Mouse (Mus musculus): Measurements from ENCODE around the gene Slpi. TPM values are rescaled to one million over a fixed set of nuclear protein-coding genes. Genes with fewer than 3 reads are reported as not detected.

Gene Slpi
- polyA plus RNA-seq, 1 experiment from 2014 or later = 9.4 TPM

GRCm38 (mm10) chr2:164424406-164424805 lies 35.5 kb upstream of the Slpi start:
- no peak for ATAC-seq (replicated peaks; ENCODE audit: low FRiP score)
- WGBS = 90% methylated on average over 8 of the region's 8 CpGs
- H3K27ac ChIP-seq (ENCODE audit: low read depth, low read length) = no peak overlapping the region
- H3K9me3 ChIP-seq (ENCODE audit: control insufficient read depth, low read length) = no peaks in the 10 kb centered on the region
- peaks cover 3% of the 10 kb centered on the region; the same call in 1 of the 2 replicates for H3K4me1 ChIP-seq (replicated peaks; ENCODE audit: control insufficient read depth, insufficient read depth, low read length)
- H3K27me3 ChIP-seq (replicated peaks; ENCODE audit: control insufficient read depth, insufficient read depth, low read length) = peaks cover 16% of the 10 kb centered on the region
- H3K4me3 ChIP-seq (ENCODE audit: low read depth, low read length) = no peak overlapping the region
- peaks cover 13% of the 10 kb centered on the region; the same call in 1 of the 2 replicates for H3K36me3 ChIP-seq (ENCODE audit: control insufficient read depth, insufficient read depth, low read length)
- no peak overlapping the region for H3K9ac ChIP-seq (ENCODE audit: low read depth, low read length)
- H3K4me2 ChIP-seq = no peak overlapping the region
- no peak for DNase-seq (ENCODE audit: low spot score)

- ATAC-seq (replicated peaks; ENCODE audit: low FRiP score) (no peak), DNase-seq (ENCODE audit: low spot score) (no peak)
- Histone ChIP-seq H3K27me3 (replicated peaks; ENCODE audit: control insufficient read depth, insufficient read depth, low read length) (peaks cover 7% of the 10 kb centered on the region), H3K36me3 (ENCODE audit: control insufficient read depth, insufficient read depth, low read length) (peaks cover 13% of the 10 kb centered on the region; the same call in 1 of the 2 replicates), H3K27ac (ENCODE audit: low read depth, low read length) (no peak overlapping the region), H3K4me1 (replicated peaks; ENCODE audit: control insufficient read depth, insufficient read depth, low read length) (peaks cover 3% of the 10 kb centered on the region; the same call in 1 of the 2 replicates), H3K9ac (ENCODE audit: low read depth, low read length) (no peak overlapping the region), H3K9me3 (ENCODE audit: control insufficient read depth, low read length) (no peaks in the 10 kb centered on the region), H3K4me3 (ENCODE audit: low read depth, low read length) (no peak overlapping the region), H3K4me2 (no peak overlapping the region)
- WGBS = 86% methylated on average over 11 of the region's 11 CpGs
Observed at GRCm38 (mm10) chr2:164423464-164423863, 34.6 kb upstream of the Slpi start.

GRCm38 (mm10) chr2:164422675-164423393 lies 33.9 kb upstream of the Slpi start:
- Histone ChIP-seq H3K27me3 (replicated peaks; ENCODE audit: control insufficient read depth, insufficient read depth, low read length) (peaks cover 3% of the 10 kb centered on the region), H3K27ac (ENCODE audit: low read depth, low read length) (no peak overlapping the region), H3K9me3 (ENCODE audit: control insufficient read depth, low read length) (no peaks in the 10 kb centered on the region), H3K9ac (ENCODE audit: low read depth, low read length) (no peak overlapping the region), H3K4me2 (no peak overlapping the region), H3K4me3 (ENCODE audit: low read depth, low read length) (no peak overlapping the region), H3K4me1 (replicated peaks; ENCODE audit: control insufficient read depth, insufficient read depth, low read length) (peaks cover 3% of the 10 kb centered on the region; the same call in 1 of the 2 replicates), H3K36me3 (ENCODE audit: control insufficient read depth, insufficient read depth, low read length) (peaks cover 10% of the 10 kb centered on the region; the same call in 1 of the 2 replicates)
- WGBS = 84% methylated on average over 15 of the region's 15 CpGs
- DNase-seq (ENCODE audit: low spot score) (no peak), ATAC-seq (replicated peaks; ENCODE audit: low FRiP score) (no peak)

DNA sequence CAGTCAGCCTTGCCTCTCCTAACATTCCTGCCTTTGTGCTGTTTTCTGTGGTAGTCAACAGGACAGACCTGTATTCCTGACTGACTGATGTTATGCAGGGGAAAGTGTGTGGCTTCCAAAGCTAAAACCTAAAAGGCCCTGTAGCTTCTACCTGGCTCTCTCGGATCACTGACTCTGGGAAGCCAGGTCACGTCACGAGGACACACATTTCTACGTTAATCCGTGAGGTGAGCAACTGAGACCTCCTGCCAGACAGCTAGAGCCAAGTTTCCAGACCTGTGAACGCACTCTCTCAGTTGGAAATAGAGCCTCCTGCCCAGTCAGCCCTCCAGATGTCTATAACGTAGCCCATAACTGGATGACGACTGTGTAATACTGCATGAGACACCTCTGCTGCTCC lies 33.1 kb upstream of the Slpi start:
- no peak overlapping the region for H3K27ac ChIP-seq (ENCODE audit: low read depth, low read length)
- H3K4me2 ChIP-seq = no peak overlapping the region
- ATAC-seq (replicated peaks; ENCODE audit: low FRiP score) (no peak), DNase-seq (ENCODE audit: low spot score) (no peak)
- H3K9ac ChIP-seq (ENCODE audit: low read depth, low read length) = no peak overlapping the region
- no peaks in the 10 kb centered on the region for H3K9me3 ChIP-seq (ENCODE audit: control insufficient read depth, low read length)
- no peak overlapping the region for H3K4me3 ChIP-seq (ENCODE audit: low read depth, low read length)
- peaks cover 9% of the 10 kb centered on the region; the same call in 1 of the 2 replicates for H3K36me3 ChIP-seq (ENCODE audit: control insufficient read depth, insufficient read depth, low read length)
- H3K4me1 ChIP-seq (replicated peaks; ENCODE audit: control insufficient read depth, insufficient read depth, low read length) = peaks cover 3% of the 10 kb centered on the region; the same call in 1 of the 2 replicates
- 80% methylated on average over 8 of the region's 8 CpGs for whole genome bisulfite sequencing
- no peaks in the 10 kb centered on the region; the same call in 1 of the 2 replicates for H3K27me3 ChIP-seq (replicated peaks; ENCODE audit: control insufficient read depth, insufficient read depth, low read length)

- H3K4me1 ChIP-seq (replicated peaks; ENCODE audit: control insufficient read depth, insufficient read depth, low read length) = peaks cover under 1% of the 10 kb centered on the region; the same call in 1 of the 2 replicates
- H3K4me2 ChIP-seq = no peak overlapping the region
- H3K36me3 ChIP-seq (ENCODE audit: control insufficient read depth, insufficient read depth, low read length) = peaks cover 9% of the 10 kb centered on the region; the same call in 1 of the 2 replicates
- H3K27me3 ChIP-seq (replicated peaks; ENCODE audit: control insufficient read depth, insufficient read depth, low read length) = no peaks in the 10 kb centered on the region; the same call in 1 of the 2 replicates
- no peak overlapping the region for H3K4me3 ChIP-seq (ENCODE audit: low read depth, low read length)
- no peak overlapping the region for H3K27ac ChIP-seq (ENCODE audit: low read depth, low read length)
- ATAC-seq (replicated peaks; ENCODE audit: low FRiP score) (no peak), DNase-seq (ENCODE audit: low spot score) (no peak)
- no peak overlapping the region for H3K9ac ChIP-seq (ENCODE audit: low read depth, low read length)
- 85% methylated on average over 7 of the region's 7 CpGs for WGBS
- no peaks in the 10 kb centered on the region for H3K9me3 ChIP-seq (ENCODE audit: control insufficient read depth, low read length)
Observed at GRCm38 (mm10) chr2:164421306-164421705, 32.4 kb upstream of the Slpi start.

DNA sequence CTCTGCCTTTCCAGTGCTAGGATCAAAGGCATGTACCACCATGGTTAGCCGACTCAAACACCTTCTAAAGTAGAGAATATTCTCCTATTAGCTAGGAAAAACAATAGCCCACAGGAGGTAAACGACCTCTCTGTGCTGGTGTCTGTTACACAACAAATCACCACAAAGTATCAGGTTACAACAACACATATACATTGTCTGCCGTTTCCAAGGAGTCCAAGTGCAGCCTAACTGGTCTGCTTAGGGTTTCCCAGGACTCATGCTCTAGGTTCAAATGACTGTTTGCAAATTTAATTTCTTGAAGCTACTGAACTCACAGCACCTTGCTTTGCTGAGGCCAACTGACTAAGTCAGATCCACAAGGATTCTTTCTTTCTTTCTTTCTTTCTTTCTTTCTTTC lies 30.6 kb upstream of the Slpi start:
- no peak overlapping the region for H3K27ac ChIP-seq (ENCODE audit: low read depth, low read length)
- ATAC-seq (replicated peaks; ENCODE audit: low FRiP score) = no peak
- H3K4me2 ChIP-seq = no peak overlapping the region
- H3K27me3 ChIP-seq (replicated peaks; ENCODE audit: control insufficient read depth, insufficient read depth, low read length) = peaks cover 5% of the 10 kb centered on the region
- no peaks in the 10 kb centered on the region for H3K9me3 ChIP-seq (ENCODE audit: control insufficient read depth, low read length)
- no peak for DNase-seq (ENCODE audit: low spot score)
- 13% methylated on average over 3 of the region's 3 CpGs for WGBS
- H3K9ac ChIP-seq (ENCODE audit: low read depth, low read length) = no peak overlapping the region
- H3K4me1 ChIP-seq (replicated peaks; ENCODE audit: control insufficient read depth, insufficient read depth, low read length) = no peaks in the 10 kb centered on the region
- peaks cover 9% of the 10 kb centered on the region; the same call in 1 of the 2 replicates for H3K36me3 ChIP-seq (ENCODE audit: control insufficient read depth, insufficient read depth, low read length)
- H3K4me3 ChIP-seq (ENCODE audit: low read depth, low read length) = no peak overlapping the region

DNA sequence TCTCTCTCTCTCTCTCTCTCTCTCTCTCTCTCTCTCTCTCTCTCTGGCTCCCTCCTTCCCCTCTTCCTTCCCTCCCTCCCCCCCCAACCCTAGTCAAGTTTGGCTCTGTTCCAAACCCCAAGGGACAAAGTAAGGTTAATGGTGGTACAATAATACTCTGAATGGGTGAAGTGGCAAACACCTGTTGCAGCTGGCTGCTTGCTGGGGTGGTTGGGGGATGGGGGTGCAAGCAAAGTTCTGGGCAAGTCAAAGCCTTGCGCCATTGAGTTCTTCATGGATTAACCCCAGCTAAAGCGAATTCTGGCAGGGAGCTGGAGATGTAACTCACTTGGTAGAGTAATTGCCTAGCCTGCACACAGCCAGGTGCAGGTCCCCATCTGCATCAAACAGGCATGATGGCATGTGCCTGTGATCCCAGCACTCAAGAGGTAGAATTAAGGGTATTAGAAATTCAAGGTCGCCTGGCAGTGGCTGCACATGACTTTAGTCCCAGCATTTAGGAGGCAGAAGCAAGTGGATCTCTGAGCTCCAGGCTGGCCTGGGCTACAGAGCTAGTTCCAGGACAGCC lies 29.5 kb upstream of the Slpi start:
- Histone ChIP-seq H3K27me3 (replicated peaks; ENCODE audit: control insufficient read depth, insufficient read depth, low read length) (peaks cover 14% of the 10 kb centered on the region), H3K4me1 (replicated peaks; ENCODE audit: control insufficient read depth, insufficient read depth, low read length) (no peaks in the 10 kb centered on the region), H3K27ac (ENCODE audit: low read depth, low read length) (no peak overlapping the region), H3K9ac (ENCODE audit: low read depth, low read length) (no peak overlapping the region), H3K4me2 (no peak overlapping the region), H3K4me3 (ENCODE audit: low read depth, low read length) (no peak overlapping the region), H3K9me3 (ENCODE audit: control insufficient read depth, low read length) (no peaks in the 10 kb centered on the region), H3K36me3 (ENCODE audit: control insufficient read depth, insufficient read depth, low read length) (no peaks in the 10 kb centered on the region)
- 30% methylated on average over 3 of the region's 3 CpGs for WGBS
- no peak for DNase-seq (ENCODE audit: low spot score)
- no peak for ATAC-seq (replicated peaks; ENCODE audit: low FRiP score)

DNA sequence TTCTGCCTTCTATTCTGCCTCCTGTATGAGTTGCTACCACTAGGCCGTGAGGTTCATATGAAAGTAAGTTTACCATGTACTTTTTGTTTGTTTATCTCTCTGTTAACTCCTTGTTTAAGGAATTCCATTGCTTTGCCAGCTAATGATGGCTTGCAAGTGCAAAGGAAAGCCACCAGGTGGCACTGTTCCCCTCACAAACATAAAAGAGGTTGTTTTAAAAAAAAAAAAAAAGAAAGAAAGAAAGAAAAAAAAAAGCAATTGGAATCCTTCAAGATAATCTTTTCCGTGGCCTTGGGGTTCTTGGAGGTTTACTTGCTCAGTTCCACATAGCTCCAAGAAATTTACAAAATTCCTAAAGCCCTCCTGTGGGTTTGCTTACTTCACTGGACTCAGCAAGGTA lies 28.3 kb upstream of the Slpi start:
- no peak overlapping the region for H3K4me2 ChIP-seq
- H3K9ac ChIP-seq (ENCODE audit: low read depth, low read length) = no peak overlapping the region
- DNase-seq (ENCODE audit: low spot score) = no peak
- 1% methylated on average over 2 of the region's 2 CpGs for WGBS
- no peak overlapping the region for H3K27ac ChIP-seq (ENCODE audit: low read depth, low read length)
- no peak overlapping the region for H3K4me3 ChIP-seq (ENCODE audit: low read depth, low read length)
- no peaks in the 10 kb centered on the region for H3K36me3 ChIP-seq (ENCODE audit: control insufficient read depth, insufficient read depth, low read length)
- H3K4me1 ChIP-seq (replicated peaks; ENCODE audit: control insufficient read depth, insufficient read depth, low read length) = no peaks in the 10 kb centered on the region
- no peak for ATAC-seq (replicated peaks; ENCODE audit: low FRiP score)
- H3K27me3 ChIP-seq (replicated peaks; ENCODE audit: control insufficient read depth, insufficient read depth, low read length) = peaks cover 14% of the 10 kb centered on the region
- no peaks in the 10 kb centered on the region for H3K9me3 ChIP-seq (ENCODE audit: control insufficient read depth, low read length)
